Mouse (Mus musculus): Measurements from ENCODE around the gene 1700030J22Rik.

GRCm38 (mm10) chr8:116952428-116952827 is 26.3 kb downstream of the 1700030J22Rik start:
- no peak for TF ChIP-seq POLR2AphosphoS5 (IDR thresholded peaks at IDR 0.05; ENCODE audit: borderline replicate concordance, low read depth, low read length)
- no peak for TF ChIP-seq GATA1 (IDR thresholded peaks at IDR 0.05; ENCODE audit: low read depth, low read length)
- TF ChIP-seq CTCF (IDR thresholded peaks at IDR 0.05 in 2 of 3, conservative IDR thresholded peaks at IDR 0.05 in 1 of 3; ENCODE audit: control insufficient read depth in 1 of 3, insufficient read depth in 1 of 3, low read depth in 2 of 3, low read length in 3 of 3, poor library complexity in 1 of 3, severe bottlenecking in 1 of 3): no peak
- no peak for TF ChIP-seq ETS1 (IDR thresholded peaks at IDR 0.05; ENCODE audit: low read depth, low read length)
- TF ChIP-seq POLR2A (IDR thresholded peaks at IDR 0.05; ENCODE audit: control insufficient read depth in 1 of 2, insufficient read depth in 1 of 2, low read depth in 1 of 2, low read length in 2 of 2, poor library complexity in 1 of 2): no peak
- no peak for TF ChIP-seq EP300 (IDR thresholded peaks at IDR 0.05; ENCODE audit: low read depth in 1 of 2, low read length in 2 of 2)
- TF ChIP-seq TBP (IDR thresholded peaks at IDR 0.05; ENCODE audit: low read depth, low read length): no peak
- TF ChIP-seq BHLHE40 (IDR thresholded peaks at IDR 0.05; ENCODE audit: borderline replicate concordance, low read depth, low read length): no peak
- TF ChIP-seq KAT2A (conservative IDR thresholded peaks at IDR 0.05; ENCODE audit: low read depth, low read length): no peak

Data from MEL (cell line).